Mouse (Mus musculus) heart, embryonic 11.5 days (tissue): ENCODE results near the gene Bora. TPM values are rescaled to one million over a fixed set of nuclear protein-coding genes. Genes with fewer than 3 reads are reported as not detected.

Experiments
- ATAC-seq: fragments of 200-750 bp; cut with Nextera tagmentation; replicated peaks from 2 replicates; pipeline ENCODE4 v1.8.0; 2017; ENCODE audit warnings: moderate library complexity; ENCODE audit not compliant: insufficient number of reproducible peaks, low FRiP score, low TSS enrichment
- H3K27ac ChIP-seq: fragments of 300-500 bp; sonication (generic); 2 replicates; pipeline ENCODE4 v1.5.1; 2014; ENCODE audit warnings: mild to moderate bottlenecking, low read depth, low read length
- H3K27me3 ChIP-seq: fragments of 300-500 bp; sonication (generic); 2 replicates; pipeline ENCODE4 v1.6.1; 2014; ENCODE audit warnings: mild to moderate bottlenecking, low read length, mixed read lengths; ENCODE audit not compliant: control insufficient read depth, insufficient read depth
- H3K36me3 ChIP-seq: fragments of 300-500 bp; sonication (generic); 2 replicates; pipeline ENCODE4 v1.6.1; 2014; ENCODE audit warnings: mild to moderate bottlenecking, low read length, moderate library complexity, mixed read lengths; ENCODE audit not compliant: control insufficient read depth, insufficient read depth
- H3K4me1 ChIP-seq: fragments of 300-500 bp; sonication (generic); 2 replicates; pipeline ENCODE4 v1.6.1; 2014; ENCODE audit warnings: low read length; ENCODE audit not compliant: control insufficient read depth, insufficient read depth
- H3K4me2 ChIP-seq: fragments of 300-500 bp; sonication (generic); 2 replicates; pipeline ENCODE4 v1.6.1; 2014; ENCODE audit warnings: mild to moderate bottlenecking, moderate library complexity
- H3K4me3 ChIP-seq: fragments of 300-500 bp; sonication (generic); 2 replicates; pipeline ENCODE4 v1.5.1; 2014; ENCODE audit warnings: low read depth, low read length
- H3K9ac ChIP-seq: fragments of 300-500 bp; sonication (generic); 2 replicates; pipeline ENCODE4 v1.6.1; 2014; ENCODE audit warnings: mild to moderate bottlenecking, low read depth, low read length, moderate library complexity
- H3K9me3 ChIP-seq: fragments of 300-500 bp; sonication (generic); replicated peaks from 2 replicates; pipeline ENCODE4 v1.6.1; 2016; ENCODE audit warnings: low read length; ENCODE audit not compliant: control insufficient read depth
- WGBS: fragments of 180-500 bp; shearing (Covaris S2); extraction: QIAGEN DNeasy Blood & Tissue Kit; methylation state at CpG from one replicate; pipeline ENCODE4 v1.1.7; 2014; ENCODE audit not compliant: insufficient replicate concordance; 5-methylcytosine and 5-hydroxymethylcytosine counted together
- polyA plus RNA-seq: library from polyadenylated mRNA; unstranded; fragments of >200 nt; fragmentation: Nextera tagmentation; extraction: Ambion mirVana; gene quantifications from 2 replicates; pipeline ENCODE4 v1.2.1, GENCODE M21; 2014

Bora gene
- polyA plus RNA-seq, 1 experiment from 2014 or later = 51.9 TPM

DNA sequence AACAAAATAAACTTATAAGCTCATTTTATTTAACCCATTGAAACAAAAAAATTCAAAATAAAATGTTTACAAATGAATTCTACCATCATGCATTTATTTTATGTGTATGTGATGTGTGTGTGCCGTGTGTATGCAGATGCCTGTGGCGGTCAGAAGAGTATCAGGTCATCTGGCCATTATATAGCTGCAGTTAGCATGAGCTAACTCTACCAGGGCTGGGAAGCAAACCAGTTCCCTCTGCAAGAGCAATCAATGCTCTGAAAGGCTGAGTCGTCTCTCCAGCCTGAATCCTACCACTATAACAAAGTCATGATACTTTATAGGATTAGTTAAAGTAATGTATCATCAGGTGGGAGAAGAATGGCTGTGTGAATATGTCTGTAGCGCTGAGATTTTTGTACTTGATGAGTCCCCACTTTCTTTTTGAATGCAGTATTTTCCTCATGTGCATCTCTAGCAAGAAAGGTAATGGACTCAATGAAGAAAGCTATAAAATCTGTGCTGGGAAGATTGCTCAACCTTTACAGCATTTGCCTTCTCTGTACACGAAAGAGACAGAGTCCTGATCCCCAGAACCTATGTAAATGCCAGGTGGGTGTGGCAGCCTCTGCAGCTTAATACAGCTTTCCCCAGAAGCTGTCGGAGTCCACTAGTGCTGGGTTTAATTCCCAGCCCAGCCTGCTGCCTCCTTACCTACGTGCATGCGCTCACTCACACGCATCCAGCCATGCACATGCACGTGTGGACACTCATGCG, 75.7 kb downstream of the Bora start:
- 88% methylated on average over 11 of the region's 11 CpGs for WGBS
- Histone ChIP-seq H3K9ac (no peak overlapping the region), H3K36me3 (0 out of 2 replicates have a peak, but pooled peaks cover 5% of the 10 kb centered on the region), H3K4me1 (no peaks in the 10 kb centered on the region), H3K27ac (no peak overlapping the region), H3K4me2 (no peak overlapping the region), H3K27me3 (no peaks in the 10 kb centered on the region), H3K4me3 (no peak overlapping the region), H3K9me3 (no peaks in the 10 kb centered on the region)
- ATAC-seq = no peak

DNA sequence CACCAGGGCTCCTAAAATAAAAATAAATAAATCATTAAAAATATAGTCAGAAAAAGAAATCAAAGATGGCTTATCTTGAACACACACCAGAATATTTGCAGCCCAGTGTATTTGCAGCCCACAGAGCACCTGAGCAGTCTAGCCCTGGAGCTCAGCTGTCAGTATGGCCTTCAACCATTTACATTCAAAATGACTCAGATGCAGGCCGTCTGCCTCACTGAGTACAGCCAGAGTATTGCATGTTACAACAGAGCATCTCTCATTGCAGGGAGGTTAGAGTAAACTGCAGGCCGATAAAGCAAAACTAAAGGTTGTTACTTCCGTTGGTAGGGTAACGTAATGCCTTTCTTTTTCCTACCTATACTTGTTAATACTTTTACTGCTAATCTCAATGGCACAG, 78.1 kb downstream of the Bora start:
- Histone ChIP-seq H3K27ac (no peak overlapping the region), H3K9ac (no peak overlapping the region), H3K36me3 (0 out of 2 replicates have a peak, but pooled peaks cover 2% of the 10 kb centered on the region), H3K4me1 (no peaks in the 10 kb centered on the region), H3K27me3 (no peaks in the 10 kb centered on the region), H3K4me2 (no peak overlapping the region), H3K9me3 (no peaks in the 10 kb centered on the region), H3K4me3 (no peak overlapping the region)
- ATAC-seq = no peak
- 93% methylated on average over 4 of the region's 4 CpGs for WGBS

Other genes starting within 250 kb of the Bora start
- 1.0 and 1.8 TPM in 2 replicates for gene Rpl36a-ps1, start 51.9 kb upstream of the Bora start, polyA plus RNA-seq
- 93.1 and 97.9 TPM in 2 replicates for gene Mzt1, start 88 bp upstream of the Bora start, polyA plus RNA-seq
- gene Pibf1, start 53.2 kb downstream of the Bora start, polyA plus RNA-seq = 15.8 and 16.7 TPM in 2 replicates
- 27.3 and 31.9 TPM in 2 replicates for gene Dis3, start 53.5 kb downstream of the Bora start, polyA plus RNA-seq